Mouse (Mus musculus): ENCODE data around the gene Clec4g. TPM values are rescaled to one million over a fixed set of nuclear protein-coding genes. Genes with fewer than 3 reads are reported as not detected.
A peak's percentile ranks its signal among the peaks of the same experiment; 100 is the strongest.

Clec4g gene
- polyA plus RNA-seq, 1 experiment from 2014 or later = 0.45 TPM

DNA sequence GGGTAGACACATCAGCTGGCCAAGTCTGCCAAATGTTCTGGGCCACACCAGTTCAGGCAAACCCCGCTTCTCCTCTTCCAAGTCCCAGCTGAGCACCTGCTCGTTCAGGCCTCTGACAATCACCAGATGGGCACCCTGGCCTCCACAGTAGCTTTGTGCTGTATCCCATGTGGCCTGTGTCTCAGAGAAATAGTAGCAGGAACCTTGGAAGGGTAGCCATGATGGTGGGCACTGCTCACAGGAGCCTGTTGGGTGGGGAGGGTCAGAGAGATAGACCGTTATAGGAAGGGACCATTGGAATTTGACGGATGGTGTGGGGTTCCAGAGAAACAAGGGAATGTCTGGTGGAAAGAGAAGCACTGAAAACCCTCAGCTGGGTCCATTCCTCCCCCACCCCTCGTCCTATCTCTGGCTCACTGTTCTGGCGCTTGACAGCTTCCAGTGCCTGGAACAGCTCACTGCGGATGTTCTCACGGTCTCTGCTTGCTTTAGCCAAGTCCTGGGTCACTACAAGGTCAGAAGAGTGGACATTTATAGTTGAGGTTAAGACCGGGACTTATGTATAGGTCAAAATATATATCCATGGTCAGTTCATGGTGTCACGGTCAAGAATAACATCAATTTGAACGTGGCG, 3.0 kb downstream of the Clec4g start:
- H3K36me3 ChIP-seq (ENCODE audit: control insufficient read depth, insufficient read depth, low read length) = no peaks in the 10 kb centered on the region
- no peak overlapping the region for H3K4me2 ChIP-seq (replicated peaks; ENCODE audit: low read depth, low read length)
- peak; percentile 67; the same call in 1 of the 2 replicates for ATAC-seq (ENCODE audit: low FRiP score, low TSS enrichment)
- H3K27me3 ChIP-seq (ENCODE audit: control insufficient read depth, insufficient read depth, low read length) = no peaks in the 10 kb centered on the region
- no peak overlapping the region for H3K9ac ChIP-seq (ENCODE audit: low read depth, low read length)
- no peaks in the 10 kb centered on the region for H3K4me1 ChIP-seq (ENCODE audit: control insufficient read depth, insufficient read depth, low read length)
- no peak overlapping the region for H3K27ac ChIP-seq (ENCODE audit: low read depth, low read length)
- H3K4me3 ChIP-seq (ENCODE audit: low read length) = no peak overlapping the region
- WGBS = 56% methylated on average over 12 of the region's 12 CpGs
- no peaks in the 10 kb centered on the region for H3K9me3 ChIP-seq (ENCODE audit: control insufficient read depth, low read length)

- no peaks in the 10 kb centered on the region for H3K27me3 ChIP-seq (ENCODE audit: control insufficient read depth, insufficient read depth, low read length)
- H3K9ac ChIP-seq (ENCODE audit: low read depth, low read length) = no peak overlapping the region
- H3K9me3 ChIP-seq (ENCODE audit: control insufficient read depth, low read length) = no peaks in the 10 kb centered on the region
- H3K4me1 ChIP-seq (ENCODE audit: control insufficient read depth, insufficient read depth, low read length) = no peaks in the 10 kb centered on the region
- no peak overlapping the region for H3K4me2 ChIP-seq (replicated peaks; ENCODE audit: low read depth, low read length)
- no peak overlapping the region for H3K4me3 ChIP-seq (ENCODE audit: low read length)
- H3K36me3 ChIP-seq (ENCODE audit: control insufficient read depth, insufficient read depth, low read length) = no peaks in the 10 kb centered on the region
- 47% methylated on average over 2 of the region's 2 CpGs for WGBS
- H3K27ac ChIP-seq (ENCODE audit: low read depth, low read length) = no peak overlapping the region
- ATAC-seq (ENCODE audit: low FRiP score, low TSS enrichment) = no peak
Observed at GRCm38 (mm10) chr8:3711646-3712045, 8.8 kb downstream of the Clec4g start.

DNA sequence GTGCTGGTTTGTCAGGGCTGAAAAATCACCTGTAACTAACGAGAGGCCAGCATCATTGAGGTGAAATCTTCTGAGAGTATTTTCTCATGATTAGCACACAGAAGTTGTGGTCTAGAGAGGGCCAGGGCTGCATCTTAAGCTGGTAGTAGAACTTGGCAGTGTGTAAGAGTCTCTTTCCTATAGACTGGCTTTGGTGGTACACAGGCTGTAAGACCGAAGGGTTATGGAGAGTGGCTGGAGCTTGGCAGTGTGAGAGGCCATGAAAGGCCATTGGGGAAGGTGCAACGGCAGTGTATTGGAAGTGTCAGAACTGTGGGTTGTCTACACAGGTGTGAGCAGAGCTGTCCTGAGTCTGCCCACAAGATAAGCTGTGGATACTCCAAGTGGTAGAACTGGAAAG, 10.1 kb downstream of the Clec4g start:
- no peak overlapping the region for H3K4me3 ChIP-seq (ENCODE audit: low read length)
- no peak for ATAC-seq (ENCODE audit: low FRiP score, low TSS enrichment)
- H3K9me3 ChIP-seq (ENCODE audit: control insufficient read depth, low read length) = no peaks in the 10 kb centered on the region
- H3K4me2 ChIP-seq (replicated peaks; ENCODE audit: low read depth, low read length) = no peak overlapping the region
- no peaks in the 10 kb centered on the region for H3K27me3 ChIP-seq (ENCODE audit: control insufficient read depth, insufficient read depth, low read length)
- WGBS = 68% methylated on average over 3 of the region's 3 CpGs
- H3K27ac ChIP-seq (ENCODE audit: low read depth, low read length) = no peak overlapping the region
- H3K36me3 ChIP-seq (ENCODE audit: control insufficient read depth, insufficient read depth, low read length) = no peaks in the 10 kb centered on the region
- H3K4me1 ChIP-seq (ENCODE audit: control insufficient read depth, insufficient read depth, low read length) = no peaks in the 10 kb centered on the region
- no peak overlapping the region for H3K9ac ChIP-seq (ENCODE audit: low read depth, low read length)

- Histone ChIP-seq H3K9ac (ENCODE audit: low read depth, low read length) (no peak overlapping the region), H3K27ac (ENCODE audit: low read depth, low read length) (no peak overlapping the region), H3K9me3 (ENCODE audit: control insufficient read depth, low read length) (no peaks in the 10 kb centered on the region), H3K4me2 (replicated peaks; ENCODE audit: low read depth, low read length) (no peak overlapping the region), H3K27me3 (ENCODE audit: control insufficient read depth, insufficient read depth, low read length) (no peaks in the 10 kb centered on the region), H3K4me3 (ENCODE audit: low read length) (no peak overlapping the region), H3K4me1 (ENCODE audit: control insufficient read depth, insufficient read depth, low read length) (no peaks in the 10 kb centered on the region), H3K36me3 (ENCODE audit: control insufficient read depth, insufficient read depth, low read length) (no peaks in the 10 kb centered on the region)
- ATAC-seq (ENCODE audit: low FRiP score, low TSS enrichment) = no peak
- WGBS = 70% methylated on average over 7 of the region's 7 CpGs
Observed at GRCm38 (mm10) chr8:3707611-3708010, 12.8 kb downstream of the Clec4g start.

DNA sequence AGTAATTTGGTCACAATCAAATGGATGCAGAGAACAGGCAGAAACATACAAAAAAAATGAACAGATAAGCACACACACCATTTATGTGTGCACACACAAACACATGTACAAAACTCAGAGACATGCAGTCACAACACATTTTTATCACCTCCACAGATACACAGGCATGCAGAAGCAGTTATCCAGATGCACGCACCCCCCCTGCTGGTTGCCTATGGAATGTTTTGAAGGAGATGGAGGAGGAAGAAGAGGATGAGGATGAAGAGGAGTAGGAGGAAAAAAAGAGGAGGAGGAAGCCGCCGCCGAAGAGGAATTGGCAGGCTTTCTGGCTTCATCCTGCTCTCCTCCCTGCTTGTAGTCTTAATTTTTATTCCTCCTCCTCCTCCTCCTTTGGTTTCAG, 14.7 kb downstream of the Clec4g start:
- Histone ChIP-seq H3K36me3 (ENCODE audit: control insufficient read depth, insufficient read depth, low read length) (no peaks in the 10 kb centered on the region), H3K9ac (ENCODE audit: low read depth, low read length) (no peak overlapping the region), H3K4me2 (replicated peaks; ENCODE audit: low read depth, low read length) (no peak overlapping the region), H3K4me1 (ENCODE audit: control insufficient read depth, insufficient read depth, low read length) (no peaks in the 10 kb centered on the region), H3K27me3 (ENCODE audit: control insufficient read depth, insufficient read depth, low read length) (no peaks in the 10 kb centered on the region), H3K4me3 (ENCODE audit: low read length) (no peak overlapping the region), H3K9me3 (ENCODE audit: control insufficient read depth, low read length) (no peaks in the 10 kb centered on the region), H3K27ac (ENCODE audit: low read depth, low read length) (no peak overlapping the region)
- WGBS = 75% methylated on average over 4 of the region's 4 CpGs
- no peak for ATAC-seq (ENCODE audit: low FRiP score, low TSS enrichment)

DNA sequence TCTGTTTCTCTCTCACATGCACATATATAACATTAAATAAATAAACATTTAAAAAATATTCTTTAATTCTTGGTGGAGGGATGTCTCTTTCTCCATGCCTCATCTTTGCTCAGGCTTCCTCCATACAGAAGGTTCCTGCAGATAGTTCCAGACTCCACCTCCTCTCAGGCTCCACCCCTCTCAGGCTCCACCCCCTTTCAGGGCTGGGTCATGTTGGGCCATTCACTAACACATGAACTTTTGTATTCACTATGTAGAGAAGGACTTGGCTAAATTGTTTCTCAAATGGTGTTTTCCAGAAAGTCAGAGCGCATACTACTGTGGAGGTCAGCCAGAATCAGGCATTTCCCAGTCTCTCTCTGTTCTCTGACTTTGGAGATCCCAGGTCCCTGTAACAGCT, 19.0 kb downstream of the Clec4g start:
- Histone ChIP-seq H3K36me3 (ENCODE audit: control insufficient read depth, insufficient read depth, low read length) (no peaks in the 10 kb centered on the region), H3K4me3 (ENCODE audit: low read length) (no peak overlapping the region), H3K27ac (ENCODE audit: low read depth, low read length) (no peak overlapping the region), H3K9ac (ENCODE audit: low read depth, low read length) (no peak overlapping the region), H3K27me3 (ENCODE audit: control insufficient read depth, insufficient read depth, low read length) (no peaks in the 10 kb centered on the region), H3K4me1 (ENCODE audit: control insufficient read depth, insufficient read depth, low read length) (no peaks in the 10 kb centered on the region), H3K9me3 (ENCODE audit: control insufficient read depth, low read length) (no peaks in the 10 kb centered on the region), H3K4me2 (replicated peaks; ENCODE audit: low read depth, low read length) (no peak overlapping the region)
- 91% methylated on average over 1 of the region's 1 CpGs for WGBS
- no peak for ATAC-seq (ENCODE audit: low FRiP score, low TSS enrichment)

DNA sequence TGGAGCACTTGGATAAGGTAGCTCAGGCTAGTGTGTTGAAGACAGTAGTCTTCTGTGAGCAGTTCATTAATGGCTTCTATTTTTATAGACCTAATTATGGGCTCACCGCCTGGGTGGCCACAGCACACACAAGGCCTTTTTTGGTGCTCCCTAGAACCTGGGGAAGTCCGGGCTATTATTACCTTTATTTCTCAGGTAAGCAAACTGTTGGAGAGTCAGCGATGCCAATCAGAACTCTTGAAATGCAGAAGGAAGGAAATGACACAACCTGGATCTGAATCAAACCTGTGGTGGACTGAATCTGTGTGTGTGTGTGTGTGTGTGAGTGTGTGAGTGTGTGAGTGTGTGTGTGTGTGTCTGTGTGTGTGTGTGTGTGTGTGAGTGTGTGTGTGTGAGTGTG, 26.3 kb downstream of the Clec4g start, which contains the start of gene Fcer2a:
Gene Fcer2a, minus strand, starts transcription at position 55 of the 400 bp plus-strand sequence.
- WGBS = 79% methylated on average over 3 of the region's 3 CpGs
- no peaks in the 10 kb centered on the region for H3K36me3 ChIP-seq (ENCODE audit: control insufficient read depth, insufficient read depth, low read length)
- no peak within 1 kb of the TSS for H3K9ac ChIP-seq (ENCODE audit: low read depth, low read length)
- no peaks in the 10 kb centered on the region for H3K9me3 ChIP-seq (ENCODE audit: control insufficient read depth, low read length)
- H3K4me2 ChIP-seq (replicated peaks; ENCODE audit: low read depth, low read length) = no peak within 1 kb of the TSS
- H3K4me1 ChIP-seq (ENCODE audit: control insufficient read depth, insufficient read depth, low read length) = no peaks in the 10 kb centered on the region
- no peak for ATAC-seq (ENCODE audit: low FRiP score, low TSS enrichment)
- H3K27me3 ChIP-seq (ENCODE audit: control insufficient read depth, insufficient read depth, low read length) = no peaks in the 10 kb centered on the region
- H3K27ac ChIP-seq (ENCODE audit: low read depth, low read length) = no peak within 1 kb of the TSS
- no peak within 1 kb of the TSS for H3K4me3 ChIP-seq (ENCODE audit: low read length)

GRCm38 (mm10) chr8:3690774-3691173, 29.7 kb downstream of the Clec4g start:
- H3K4me1 ChIP-seq (ENCODE audit: control insufficient read depth, insufficient read depth, low read length) = no peaks in the 10 kb centered on the region
- WGBS = 70% methylated on average over 3 of the region's 3 CpGs
- H3K36me3 ChIP-seq (ENCODE audit: control insufficient read depth, insufficient read depth, low read length) = no peaks in the 10 kb centered on the region
- H3K27ac ChIP-seq (ENCODE audit: low read depth, low read length) = no peak overlapping the region
- H3K4me2 ChIP-seq (replicated peaks; ENCODE audit: low read depth, low read length) = no peak overlapping the region
- no peaks in the 10 kb centered on the region for H3K27me3 ChIP-seq (ENCODE audit: control insufficient read depth, insufficient read depth, low read length)
- no peaks in the 10 kb centered on the region for H3K9me3 ChIP-seq (ENCODE audit: control insufficient read depth, low read length)
- ATAC-seq (ENCODE audit: low FRiP score, low TSS enrichment) = no peak
- no peak overlapping the region for H3K4me3 ChIP-seq (ENCODE audit: low read length)
- H3K9ac ChIP-seq (ENCODE audit: low read depth, low read length) = no peak overlapping the region

DNA sequence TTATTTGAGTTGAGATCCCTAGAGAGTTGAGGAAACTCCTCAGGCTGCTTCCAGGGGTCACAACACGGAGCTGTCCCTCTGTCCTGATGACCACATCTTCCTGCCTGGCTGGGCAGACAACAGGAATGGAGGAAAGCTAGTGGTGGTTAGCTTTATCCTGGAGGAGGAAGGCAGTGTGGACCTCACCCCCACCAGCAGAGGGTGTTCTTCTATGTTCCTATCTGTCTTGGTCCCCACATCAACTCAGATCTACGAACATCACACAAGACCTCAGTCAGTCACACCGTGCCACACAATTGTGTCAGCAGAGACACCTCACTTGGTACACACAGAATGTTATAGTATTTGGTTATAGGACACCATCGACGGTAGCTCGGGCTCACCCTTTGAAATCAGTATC, 32.9 kb downstream of the Clec4g start:
- Histone ChIP-seq H3K4me3 (ENCODE audit: low read length) (no peak overlapping the region), H3K27me3 (ENCODE audit: control insufficient read depth, insufficient read depth, low read length) (no peaks in the 10 kb centered on the region), H3K9ac (ENCODE audit: low read depth, low read length) (no peak overlapping the region), H3K4me1 (ENCODE audit: control insufficient read depth, insufficient read depth, low read length) (no peaks in the 10 kb centered on the region), H3K36me3 (ENCODE audit: control insufficient read depth, insufficient read depth, low read length) (no peaks in the 10 kb centered on the region), H3K4me2 (replicated peaks; ENCODE audit: low read depth, low read length) (no peak overlapping the region), H3K27ac (ENCODE audit: low read depth, low read length) (no peak overlapping the region), H3K9me3 (ENCODE audit: control insufficient read depth, low read length) (no peaks in the 10 kb centered on the region)
- WGBS = 74% methylated on average over 6 of the region's 6 CpGs
- ATAC-seq (ENCODE audit: low FRiP score, low TSS enrichment) = no peak
